Mouse (Mus musculus): ENCODE data around the gene Plxna4.
A peak's percentile ranks its signal among the peaks of the same experiment; 100 is the strongest.

Plxna4 gene

DNA sequence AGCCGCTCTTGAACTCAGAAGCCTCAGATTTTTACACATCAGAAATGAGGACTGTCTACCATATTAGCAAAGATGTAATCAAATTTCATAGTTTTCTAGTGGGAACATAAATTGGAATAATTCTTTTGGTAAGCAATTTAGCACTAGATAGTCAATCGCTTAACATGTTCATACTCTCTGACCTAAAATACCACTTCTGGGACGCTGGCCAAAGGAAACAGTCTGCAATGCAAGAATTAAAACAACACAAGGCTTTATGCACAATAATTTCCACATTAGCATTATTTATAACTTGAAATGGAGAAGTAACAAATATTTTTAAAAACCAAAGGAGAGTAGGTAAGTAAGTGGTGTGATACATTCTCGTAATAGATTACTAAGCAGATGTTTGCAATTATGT, 170.6 kb downstream of the Plxna4 start:
- ATAC-seq (ENCODE audit: insufficient number of reproducible peaks, low FRiP score, low TSS enrichment) = no peak

DNA sequence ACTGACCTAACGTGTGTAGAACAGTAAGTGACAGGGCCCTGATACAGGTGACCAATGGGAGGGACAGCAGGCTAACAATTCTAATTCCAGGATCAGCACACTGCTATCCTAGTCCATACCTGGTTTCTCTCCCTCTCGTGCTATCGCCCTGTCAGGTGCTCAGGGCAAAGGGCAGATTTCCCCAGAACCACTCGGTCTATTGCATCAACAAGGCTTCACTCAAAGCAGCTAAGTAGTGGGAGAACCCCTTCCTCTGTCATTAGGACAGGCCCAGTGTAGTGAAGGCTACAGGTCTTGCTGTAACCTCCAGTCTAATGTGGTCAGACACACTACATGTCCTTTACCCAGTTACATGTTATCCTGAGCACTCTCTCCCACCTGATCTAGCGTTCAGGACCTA, 176.7 kb downstream of the Plxna4 start:
- no peak for ATAC-seq (ENCODE audit: insufficient number of reproducible peaks, low FRiP score, low TSS enrichment)

DNA sequence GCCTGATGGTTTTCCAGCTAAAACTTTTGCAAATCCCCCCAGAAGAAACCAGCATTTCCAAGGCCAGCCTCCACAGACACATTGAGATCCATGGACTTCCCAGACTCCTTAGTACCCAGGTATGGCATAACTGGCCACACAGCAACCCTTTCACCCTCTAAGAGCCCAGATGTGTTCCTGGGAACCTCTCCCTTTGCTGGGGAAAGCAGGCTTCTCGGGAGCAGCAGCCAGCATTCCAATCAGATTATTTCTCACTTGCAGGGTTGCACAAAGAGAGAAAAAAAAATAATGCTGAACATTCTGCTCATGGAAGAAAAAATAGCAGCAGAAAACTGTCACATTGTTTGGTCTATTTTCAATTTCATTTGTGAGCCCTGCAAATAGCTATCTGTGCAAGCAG, 178.4 kb downstream of the Plxna4 start:
- ATAC-seq (ENCODE audit: insufficient number of reproducible peaks, low FRiP score, low TSS enrichment) = no peak

DNA sequence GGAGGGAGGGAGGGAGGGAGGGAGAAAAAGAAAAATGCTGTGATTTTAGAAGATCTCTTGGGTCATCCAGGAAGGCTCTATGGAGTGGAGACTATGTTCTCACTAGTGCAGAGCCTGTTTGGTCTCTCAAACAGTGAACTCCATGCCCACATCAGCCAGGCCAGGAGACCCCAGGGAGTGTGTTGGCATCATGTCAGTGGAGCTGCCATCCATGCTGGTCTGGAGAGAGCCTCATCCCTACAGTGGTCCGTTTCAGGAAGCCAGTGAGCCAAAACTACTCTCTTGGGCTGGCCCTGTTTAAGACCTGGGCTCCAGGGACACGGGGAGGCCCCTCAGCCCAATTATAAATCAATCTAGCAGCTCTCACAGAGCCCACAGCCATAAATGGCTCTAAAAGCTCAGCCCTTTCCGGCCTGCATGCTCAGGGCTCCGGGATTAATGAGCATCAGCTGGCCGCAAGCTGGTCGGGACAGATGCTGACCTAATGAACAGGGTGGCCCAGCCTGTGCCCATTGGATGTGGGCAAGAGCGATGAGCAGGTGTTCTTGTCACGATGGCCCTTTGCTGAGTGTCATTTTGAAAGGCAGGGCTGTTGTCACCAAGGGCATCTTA, 180.3 kb downstream of the Plxna4 start:
- ATAC-seq (ENCODE audit: insufficient number of reproducible peaks, low FRiP score, low TSS enrichment) = no peak

DNA sequence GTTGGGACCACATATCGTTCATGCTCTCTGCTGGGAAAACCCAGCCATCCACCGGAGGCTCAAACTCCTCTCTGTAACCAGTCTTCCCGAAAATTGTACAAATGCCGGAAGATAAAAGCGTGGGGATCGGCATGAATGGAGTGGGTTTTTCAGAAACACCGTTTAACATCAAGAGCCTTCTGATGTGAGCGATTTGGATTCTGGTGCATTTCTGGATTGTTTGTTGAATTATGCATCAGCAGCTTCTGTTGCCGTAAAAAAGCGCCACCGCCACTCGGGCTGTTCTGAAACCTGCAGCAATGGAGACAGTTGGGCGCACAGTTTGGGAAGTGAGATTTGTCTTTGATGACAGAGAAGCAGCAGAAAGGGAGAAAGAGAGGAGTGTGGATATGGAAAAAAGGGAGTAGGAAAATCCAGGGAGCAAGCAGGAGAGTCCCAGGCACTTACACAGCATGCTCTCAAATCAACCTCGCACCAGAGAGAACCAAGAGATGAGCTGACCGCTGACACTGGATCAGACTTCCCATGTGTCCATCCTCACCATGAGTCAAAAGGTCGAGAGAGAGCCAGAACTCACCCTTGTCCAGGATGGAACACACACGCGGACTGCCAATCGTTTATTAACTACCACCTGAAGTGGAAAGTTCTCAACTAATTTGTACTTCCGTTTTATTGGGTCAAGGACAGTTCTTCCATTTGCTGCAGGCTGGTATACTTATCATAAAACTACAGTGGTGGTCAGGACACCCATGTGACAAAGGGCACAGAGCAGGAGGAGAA, 181.5 kb downstream of the Plxna4 start:
- no peak for ATAC-seq (ENCODE audit: insufficient number of reproducible peaks, low FRiP score, low TSS enrichment)

DNA sequence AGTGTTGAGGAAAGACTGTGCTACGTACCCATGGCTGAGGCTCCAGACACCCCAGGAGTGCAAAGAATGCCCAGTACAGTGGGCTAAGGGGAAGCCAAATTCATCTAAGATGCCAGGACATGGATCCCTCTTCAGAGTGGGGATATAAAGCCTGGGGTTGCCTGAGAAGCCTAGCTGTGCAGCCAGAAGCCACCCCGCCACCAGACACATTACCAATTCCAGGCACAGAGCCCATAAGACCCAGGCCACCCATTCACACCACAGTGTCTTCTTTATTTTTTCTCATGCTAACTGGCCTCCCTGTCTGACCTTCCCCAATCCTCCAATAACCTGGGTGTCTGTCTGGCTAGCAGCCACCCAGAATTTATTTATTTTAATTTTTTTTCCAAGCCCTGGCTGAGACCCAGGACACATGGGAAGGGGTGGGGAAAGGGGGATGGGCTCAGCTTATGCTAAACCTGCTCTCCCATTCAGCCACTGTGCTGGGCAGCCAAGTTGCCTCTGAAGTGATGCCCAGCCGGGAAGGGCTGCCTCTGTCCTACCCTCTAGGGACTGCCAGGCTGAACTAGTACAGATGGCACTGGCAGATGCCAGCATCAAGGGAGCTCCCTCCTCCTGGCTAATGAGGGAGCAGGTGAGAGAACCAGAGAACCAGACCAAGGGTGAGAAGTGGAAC, 185.3 kb downstream of the Plxna4 start:
- peak; percentile 70 for ATAC-seq (ENCODE audit: insufficient number of reproducible peaks, low FRiP score, low TSS enrichment)

DNA sequence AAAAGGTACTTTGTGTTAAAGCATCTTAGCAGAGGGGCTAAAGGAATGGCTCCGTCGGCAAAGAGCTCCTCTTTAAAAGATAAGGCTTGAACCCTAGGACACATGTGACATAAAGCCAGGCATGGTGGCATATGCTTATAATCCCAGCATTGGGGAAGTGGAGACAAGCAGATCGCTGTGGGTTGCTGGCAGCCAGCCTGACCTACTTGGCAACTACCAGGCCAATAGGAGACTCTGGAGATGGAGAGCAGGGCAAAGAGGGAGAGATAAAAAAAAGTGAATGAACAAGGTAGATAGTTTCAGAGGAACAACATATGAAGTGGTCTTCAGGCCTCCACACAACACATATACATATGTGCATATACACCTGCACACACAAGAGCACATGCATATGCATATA, 189.7 kb downstream of the Plxna4 start:
- no peak for ATAC-seq (ENCODE audit: insufficient number of reproducible peaks, low FRiP score, low TSS enrichment)

DNA sequence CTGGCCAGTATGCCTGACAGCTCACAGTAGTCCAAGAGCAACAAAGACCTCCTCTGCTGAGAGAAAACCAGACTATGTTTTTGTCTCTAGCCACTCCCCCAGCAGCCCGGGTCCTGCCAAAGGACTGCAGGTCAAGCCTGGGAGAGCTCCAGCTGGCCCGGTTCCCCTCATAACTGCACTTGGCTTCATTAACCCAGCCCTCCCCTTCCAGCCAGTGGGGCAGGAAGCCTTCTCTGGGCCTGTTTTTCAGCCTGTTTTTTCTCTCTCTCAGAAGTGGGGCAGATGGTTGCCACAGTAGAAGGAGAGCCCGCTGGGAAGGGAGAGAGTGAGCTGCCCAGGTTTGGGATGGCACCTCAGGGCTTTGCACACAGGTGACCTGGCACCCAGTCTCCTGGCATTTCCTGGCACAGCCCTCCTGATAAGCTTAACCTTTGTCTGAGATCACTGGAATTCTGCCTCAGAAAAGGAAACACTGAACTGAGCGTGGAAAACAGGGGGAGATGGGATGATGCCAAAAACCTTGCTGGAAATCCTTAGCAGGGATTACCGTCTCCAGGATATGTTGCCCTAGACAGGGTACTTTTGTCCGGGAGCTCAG, 190.8 kb downstream of the Plxna4 start:
- ATAC-seq (ENCODE audit: insufficient number of reproducible peaks, low FRiP score, low TSS enrichment) = peak; percentile 94

DNA sequence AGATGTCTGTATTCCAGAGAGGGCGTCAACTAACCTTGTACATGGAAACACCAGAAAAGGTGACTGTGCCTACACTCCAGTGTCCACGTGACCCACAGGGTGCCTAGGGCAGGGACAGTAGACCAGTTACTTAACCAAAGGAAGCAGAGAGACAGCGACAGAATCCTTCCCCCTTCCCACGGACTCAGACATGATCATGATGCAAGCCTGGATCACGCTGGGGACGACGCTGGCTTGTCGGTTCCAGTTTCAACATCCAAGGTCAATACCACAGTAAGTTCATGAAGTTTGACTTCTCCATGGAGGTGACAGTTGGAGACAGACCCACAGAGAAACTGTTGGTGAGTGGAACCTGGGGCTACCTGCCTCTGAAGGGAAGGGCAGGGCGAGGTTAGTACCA, 192.6 kb downstream of the Plxna4 start:
- no peak for ATAC-seq (ENCODE audit: insufficient number of reproducible peaks, low FRiP score, low TSS enrichment)

DNA sequence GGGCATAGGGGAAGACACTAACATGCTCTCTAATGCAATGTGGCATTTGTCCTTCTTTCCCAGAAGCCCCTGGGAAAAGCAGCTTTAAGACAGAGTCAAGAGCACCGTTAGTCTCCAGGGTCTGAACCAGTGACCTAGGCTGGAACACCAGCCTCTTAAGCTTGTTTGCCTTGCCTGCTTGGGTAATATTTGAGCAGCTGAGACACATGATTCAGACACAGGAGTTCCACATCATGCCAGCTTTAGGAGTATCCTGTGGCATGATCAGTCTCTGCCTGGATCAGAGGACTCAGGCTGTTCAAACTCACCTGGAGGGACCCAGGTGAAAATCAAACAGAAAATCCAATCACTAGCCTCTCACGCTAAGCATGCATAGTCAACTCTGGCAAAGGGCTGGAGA, 195.7 kb downstream of the Plxna4 start:
- no peak for ATAC-seq (ENCODE audit: insufficient number of reproducible peaks, low FRiP score, low TSS enrichment)

DNA sequence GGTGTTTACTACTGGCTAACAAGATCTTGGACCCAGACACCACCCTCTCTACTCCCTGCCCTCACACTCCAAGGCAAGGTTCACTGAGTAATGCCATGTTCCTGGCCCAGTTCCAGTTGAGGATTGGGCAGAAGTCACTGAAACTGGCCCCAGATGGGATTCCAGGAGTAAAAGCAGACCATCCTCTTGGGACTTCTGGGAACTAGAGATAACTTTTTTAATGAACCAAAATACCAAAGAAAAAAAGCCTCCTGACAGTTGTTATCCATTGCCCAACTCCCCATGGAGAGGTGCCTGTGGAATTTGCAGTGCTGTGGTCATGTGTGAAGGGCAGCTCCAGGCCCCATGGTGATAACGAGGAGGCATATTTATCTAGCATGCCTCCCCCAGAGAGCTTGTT, 199.7 kb downstream of the Plxna4 start:
- ATAC-seq (ENCODE audit: insufficient number of reproducible peaks, low FRiP score, low TSS enrichment) = no peak

DNA sequence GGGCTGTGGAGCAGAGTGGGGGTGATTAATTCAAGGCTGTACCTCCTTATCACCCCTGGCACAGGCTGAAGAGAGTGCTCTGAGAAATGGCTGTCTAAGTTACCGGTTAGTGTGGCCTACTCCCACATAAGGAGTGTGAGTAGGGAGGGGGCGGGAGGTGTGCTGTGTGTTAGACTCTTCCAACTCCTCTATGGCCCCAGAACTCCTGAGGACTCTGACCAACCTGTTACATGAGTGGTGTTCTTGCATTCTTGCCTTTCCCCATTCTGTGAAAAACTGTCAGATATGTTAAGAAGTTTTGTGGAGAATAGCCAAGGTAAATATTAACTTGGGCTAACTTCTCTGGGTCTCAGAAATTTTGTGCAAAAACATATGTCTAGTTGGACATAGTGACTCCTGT, 201.1 kb downstream of the Plxna4 start:
- no peak for ATAC-seq (ENCODE audit: insufficient number of reproducible peaks, low FRiP score, low TSS enrichment)

DNA sequence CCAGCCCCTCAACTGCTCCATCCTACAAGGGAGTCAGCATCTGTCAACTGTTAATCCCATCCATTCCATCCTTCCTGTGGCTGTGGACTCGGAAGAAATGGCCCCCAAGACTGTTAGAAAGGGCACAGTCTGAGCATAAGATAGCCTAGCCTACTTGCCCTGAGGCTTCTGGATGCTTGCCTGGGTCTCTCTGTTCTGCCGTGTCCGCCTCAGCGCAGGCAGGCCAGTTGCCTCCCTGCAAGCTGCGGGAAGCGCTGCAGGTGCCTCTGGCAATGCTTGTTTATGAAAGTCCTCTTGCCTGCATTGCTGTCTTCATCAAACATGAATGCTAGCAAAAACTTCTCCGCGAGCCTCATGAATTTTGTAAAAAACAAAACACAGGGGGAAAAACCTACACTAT, 203.1 kb downstream of the Plxna4 start:
- ATAC-seq (ENCODE audit: insufficient number of reproducible peaks, low FRiP score, low TSS enrichment) = no peak

DNA sequence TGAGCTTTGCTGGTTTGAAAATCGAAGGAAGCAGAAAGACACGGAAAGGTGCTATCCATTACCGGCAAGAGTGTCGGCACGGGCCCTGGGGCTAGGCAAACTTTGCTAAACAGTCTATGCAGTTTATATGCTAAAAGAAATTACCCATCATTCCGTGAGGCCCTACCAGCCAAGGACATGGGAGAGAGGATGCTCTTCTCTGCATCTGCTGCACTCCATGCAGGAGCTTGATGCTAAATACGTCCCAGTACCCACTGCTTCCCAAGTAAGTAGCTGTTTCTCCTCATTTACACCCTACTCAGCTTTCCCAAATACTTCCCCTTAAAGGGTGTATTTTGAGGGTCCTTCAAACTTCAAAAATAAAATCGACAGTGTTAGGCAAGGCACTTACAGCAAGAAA, 203.6 kb downstream of the Plxna4 start:
- ATAC-seq (ENCODE audit: insufficient number of reproducible peaks, low FRiP score, low TSS enrichment) = no peak

DNA sequence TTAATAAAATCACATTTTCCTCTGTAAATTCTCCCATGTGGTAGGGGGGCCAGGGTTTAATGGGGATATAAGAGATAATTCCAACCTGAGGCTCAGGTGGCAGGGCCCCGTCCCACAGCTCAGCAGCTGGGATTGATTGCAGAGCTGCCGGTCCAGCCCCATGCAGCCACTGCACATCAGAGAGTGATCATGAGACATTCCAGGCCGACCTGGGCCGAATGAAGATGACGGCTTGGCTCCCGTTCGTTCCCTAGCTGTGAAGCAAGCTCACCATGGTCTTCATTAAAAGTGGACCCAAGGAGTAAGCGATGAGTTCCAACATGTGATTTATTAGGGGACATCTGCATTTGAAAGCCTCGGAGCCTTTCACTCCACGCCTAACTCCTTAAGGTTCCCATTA, 206.5 kb downstream of the Plxna4 start:
- ATAC-seq (ENCODE audit: insufficient number of reproducible peaks, low FRiP score, low TSS enrichment) = no peak

DNA sequence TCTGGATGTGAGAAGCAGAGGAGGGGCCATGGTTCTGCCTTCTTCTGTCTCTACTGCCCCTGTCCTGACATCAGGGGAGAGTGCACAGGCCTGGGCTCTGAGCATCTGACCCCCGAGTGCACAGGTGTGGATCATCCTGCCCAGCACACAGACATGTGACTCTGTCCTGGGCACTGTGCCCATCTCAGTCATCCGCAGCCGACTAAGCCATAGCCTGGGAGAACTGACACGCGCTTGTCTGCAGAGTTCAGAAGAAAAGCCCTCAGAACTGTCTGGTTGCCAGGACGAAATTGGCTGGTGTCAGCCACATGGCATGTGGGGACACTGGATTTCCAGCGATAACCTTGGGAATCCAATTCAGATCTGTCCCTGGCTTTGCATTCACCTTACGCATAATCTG, 210.8 kb downstream of the Plxna4 start:
- ATAC-seq (ENCODE audit: insufficient number of reproducible peaks, low FRiP score, low TSS enrichment) = peak; percentile 46

DNA sequence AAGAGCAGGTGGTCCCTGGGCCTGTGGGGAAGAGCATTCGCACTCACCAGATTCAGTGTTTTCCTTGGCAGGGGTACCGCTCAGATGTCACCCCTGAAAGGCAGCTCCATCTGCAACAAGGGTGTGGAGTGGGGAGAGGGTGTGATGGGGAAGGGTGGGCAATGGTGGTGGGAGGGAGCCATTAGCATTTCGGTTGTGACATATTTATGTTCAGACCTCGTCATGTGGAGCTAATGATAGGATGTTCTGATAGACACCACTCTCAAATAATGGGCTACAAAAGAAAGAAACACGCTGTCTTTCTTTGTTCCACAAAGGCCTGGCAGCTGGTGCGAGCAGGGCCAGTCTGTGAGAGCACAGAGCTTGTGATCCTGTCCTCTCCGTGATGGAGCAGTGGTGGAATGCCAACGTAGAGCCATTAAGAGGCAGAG, 214.0 kb downstream of the Plxna4 start:
- ATAC-seq (ENCODE audit: insufficient number of reproducible peaks, low FRiP score, low TSS enrichment) = no peak

DNA sequence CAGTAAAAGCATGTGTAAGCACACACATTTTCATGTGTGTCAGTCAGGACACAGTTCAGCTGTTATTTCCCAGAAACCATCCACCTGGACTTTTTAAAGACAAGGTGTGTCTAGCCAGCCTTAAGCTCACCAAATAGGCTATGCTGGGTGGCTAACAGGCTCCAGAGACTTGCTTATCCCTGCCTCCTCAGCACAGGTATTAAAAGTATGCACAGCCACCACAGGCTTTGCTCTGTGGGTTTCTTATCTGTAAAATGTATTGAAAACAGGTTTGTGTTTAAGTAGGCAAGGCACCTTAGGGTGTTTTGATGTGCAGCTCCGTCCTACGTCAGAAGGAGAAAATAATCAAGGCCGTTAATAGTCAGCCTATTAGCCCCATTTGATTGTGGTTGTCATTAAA, 218.9 kb downstream of the Plxna4 start:
- no peak for ATAC-seq (ENCODE audit: insufficient number of reproducible peaks, low FRiP score, low TSS enrichment)

DNA sequence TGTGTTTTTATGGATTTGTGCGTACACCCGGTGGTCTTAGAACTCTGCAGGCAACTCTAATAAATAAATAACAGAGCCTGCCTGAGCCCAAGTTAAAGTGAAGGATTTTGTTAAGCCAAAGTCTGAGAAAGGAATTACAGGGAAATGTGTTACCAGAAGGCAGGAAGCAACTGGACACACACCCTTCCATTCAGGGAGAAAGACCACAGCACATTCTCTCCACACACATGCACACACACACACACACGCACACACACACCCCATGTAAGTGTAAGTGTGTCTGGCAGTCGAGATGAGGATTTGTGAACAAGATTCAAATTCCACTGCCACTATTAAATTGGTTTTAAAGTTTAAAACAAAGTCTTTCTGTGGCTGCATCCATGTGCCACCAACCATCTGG, 219.6 kb downstream of the Plxna4 start:
- ATAC-seq (ENCODE audit: insufficient number of reproducible peaks, low FRiP score, low TSS enrichment) = no peak

DNA sequence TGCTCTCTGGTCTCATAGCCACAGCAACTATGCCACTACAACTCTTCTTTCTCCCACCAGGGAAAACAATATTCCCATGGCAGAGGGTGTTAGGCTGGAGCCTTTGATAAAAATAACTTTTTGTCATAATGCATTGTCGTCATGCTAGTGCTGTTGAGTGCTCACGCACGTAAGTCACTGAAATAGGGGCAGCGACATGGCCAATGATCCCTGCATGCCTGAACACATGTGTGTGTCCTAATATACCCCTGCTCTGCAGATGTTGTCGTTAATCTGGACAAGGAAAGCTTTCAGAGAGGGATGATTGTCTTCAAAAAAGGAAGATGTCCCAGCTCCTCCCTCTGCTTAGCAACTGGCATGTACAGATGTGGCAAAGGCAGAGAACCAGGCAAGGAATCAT, 223.1 kb downstream of the Plxna4 start:
- no peak for ATAC-seq (ENCODE audit: insufficient number of reproducible peaks, low FRiP score, low TSS enrichment)

DNA sequence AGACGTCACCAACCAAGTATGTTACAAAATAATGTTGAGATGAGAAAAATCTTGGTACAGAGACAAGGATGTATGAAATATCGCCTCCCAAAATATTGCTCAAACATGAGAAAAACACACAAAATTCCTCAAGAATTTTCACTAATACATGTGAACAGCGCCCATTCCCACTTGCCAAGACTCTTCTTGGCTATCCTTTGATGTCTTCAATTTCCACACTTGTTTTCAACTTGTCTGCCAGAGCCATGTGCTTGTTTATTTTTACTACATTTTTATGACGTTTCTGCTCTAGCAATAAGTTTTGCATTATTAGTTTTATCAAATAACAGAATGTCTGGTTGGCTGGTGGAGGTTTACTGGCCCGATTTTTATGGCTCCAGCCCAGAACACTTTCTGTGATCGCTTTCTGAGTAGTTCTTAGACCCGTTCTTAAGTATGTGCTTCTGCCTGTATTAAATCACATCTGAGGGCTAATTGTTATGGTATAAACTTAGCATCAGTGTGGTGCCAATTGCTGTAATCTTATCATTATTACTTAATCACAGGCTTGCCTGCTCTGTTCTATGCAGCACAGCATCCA, 224.4 kb downstream of the Plxna4 start:
- ATAC-seq (ENCODE audit: insufficient number of reproducible peaks, low FRiP score, low TSS enrichment) = no peak

All from cerebellum, adult (tissue).